Mouse (Mus musculus): ENCODE data around the gene Srm.
A peak's percentile ranks its signal among the peaks of the same experiment; 100 is the strongest.

The Srm gene

DNA sequence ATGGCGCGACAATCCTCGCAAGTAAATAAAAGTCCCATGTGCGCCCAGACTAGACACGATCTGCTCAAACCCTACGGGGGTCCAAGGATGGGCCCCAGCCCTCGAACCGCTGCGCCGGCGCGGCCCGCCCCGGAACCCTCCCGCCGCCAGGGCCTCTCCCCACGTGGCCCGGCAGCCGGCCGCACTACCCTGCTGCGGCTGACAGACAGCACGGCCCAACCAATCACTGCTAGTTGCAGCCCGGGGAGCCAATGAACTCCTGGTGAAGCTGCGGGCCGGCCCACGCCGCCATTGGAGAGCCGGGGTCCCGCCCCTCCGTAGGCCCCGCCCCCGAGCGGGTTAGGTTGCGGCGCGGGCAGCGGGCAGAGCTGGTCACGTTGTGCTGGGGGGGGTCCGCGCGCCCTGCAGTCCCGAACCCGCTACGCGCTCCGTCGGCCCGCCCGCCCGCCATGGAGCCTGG is at the start of gene Srm:
Gene Srm (plus strand): TSS at position 333 of the 460 bp plus-strand sequence.
- peak; percentile 95 to 97 for DNase-seq

DNA sequence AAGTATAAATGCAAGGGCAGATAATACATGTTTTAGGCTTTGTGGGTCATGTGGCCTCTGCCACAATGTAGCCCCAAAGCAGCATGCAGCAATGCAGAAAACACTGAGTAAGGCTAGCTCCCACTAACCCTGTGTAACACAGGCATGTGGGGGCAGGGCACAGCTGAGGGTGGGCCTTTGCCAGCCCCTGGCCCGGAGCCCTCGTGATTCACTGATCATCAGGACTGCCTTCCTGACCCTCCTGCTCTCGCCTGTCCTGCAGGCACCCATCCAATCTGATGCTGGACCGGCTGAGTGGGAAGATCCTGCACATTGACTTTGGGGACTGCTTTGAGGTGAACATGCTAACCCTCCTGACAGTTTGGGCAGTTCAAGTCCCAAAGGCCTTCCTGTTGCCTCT is 42.2 kb upstream of the Srm start:
- no peak for DNase-seq

DNA sequence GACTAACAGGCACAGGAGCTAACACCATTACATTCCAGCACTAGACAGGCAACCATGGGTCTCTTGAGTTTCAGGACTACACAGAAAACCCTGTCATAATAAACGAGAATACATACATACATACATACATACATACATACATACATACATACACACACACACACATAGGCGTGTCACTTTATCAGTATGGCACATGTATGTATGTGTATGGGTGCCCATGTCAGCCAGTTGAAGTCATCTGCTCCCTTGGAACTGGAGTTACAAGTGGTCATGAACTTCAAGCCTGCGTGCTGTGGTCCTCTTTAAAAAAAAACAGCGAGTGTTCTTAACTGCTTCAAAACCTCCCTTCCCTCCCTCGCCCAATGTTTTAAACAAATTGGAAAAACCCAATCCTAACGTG is 33.5 kb upstream of the Srm start:
- no peak for DNase-seq

DNA sequence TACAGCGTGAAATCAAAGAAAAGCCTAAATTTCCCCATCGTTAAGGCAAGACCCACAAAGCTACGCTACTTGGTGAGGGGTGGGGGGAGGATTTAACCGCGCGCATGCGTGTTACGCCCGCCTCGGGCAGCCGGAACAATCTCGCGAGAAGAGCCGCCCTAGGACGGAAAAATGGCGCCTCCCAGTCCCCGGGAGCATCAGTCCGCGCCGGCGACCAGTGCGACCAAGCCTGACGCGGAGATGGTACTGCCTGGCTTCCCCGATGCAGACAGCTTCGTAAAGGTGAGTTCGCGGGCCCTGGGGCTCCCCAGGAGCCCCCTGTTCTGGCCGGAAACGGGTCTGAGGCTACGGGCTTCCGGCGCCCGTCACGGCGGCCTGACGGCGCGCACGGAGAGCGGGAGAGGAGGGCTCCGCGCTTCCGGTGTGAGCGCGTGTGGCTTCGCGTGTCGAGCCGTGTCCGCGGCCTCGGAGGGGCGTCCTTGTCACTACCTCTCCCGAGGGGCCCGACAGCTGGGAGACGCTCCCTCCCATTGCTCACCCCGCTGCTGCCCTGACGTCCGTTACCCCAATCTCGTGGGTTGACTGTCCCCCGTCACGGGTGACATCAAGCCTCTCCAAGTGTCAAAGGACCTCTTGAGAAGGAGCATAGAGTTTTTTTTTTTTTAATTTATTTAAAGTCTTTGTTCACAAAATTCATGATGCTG is 32.9 kb upstream of the Srm start, which contains the start of gene Exosc10:
Gene Exosc10 (plus strand): TSS at position 133 of the 704 bp plus-strand sequence.
- DNase-seq, result peak; percentile 78 to 84

DNA sequence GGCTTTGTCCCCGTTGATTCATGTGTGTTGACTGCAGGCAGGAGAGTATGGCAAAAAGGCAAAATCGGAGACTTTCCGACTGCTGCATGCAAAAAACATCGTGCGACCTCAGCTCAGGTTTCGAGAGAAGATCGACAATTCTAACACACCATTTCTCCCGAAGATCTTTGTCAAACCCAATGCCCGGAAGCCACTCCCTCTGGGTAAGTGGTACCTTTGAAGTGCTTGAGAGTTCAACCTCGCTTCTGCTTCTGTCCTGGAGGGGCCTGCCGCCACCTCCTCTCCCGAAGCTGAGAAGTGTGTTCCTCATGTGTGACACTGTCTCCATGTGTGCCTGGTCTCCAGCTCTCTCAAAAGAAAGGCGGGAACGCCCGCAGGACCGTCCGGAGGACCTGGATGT is 28.6 kb upstream of the Srm start:
- no peak for DNase-seq

DNA sequence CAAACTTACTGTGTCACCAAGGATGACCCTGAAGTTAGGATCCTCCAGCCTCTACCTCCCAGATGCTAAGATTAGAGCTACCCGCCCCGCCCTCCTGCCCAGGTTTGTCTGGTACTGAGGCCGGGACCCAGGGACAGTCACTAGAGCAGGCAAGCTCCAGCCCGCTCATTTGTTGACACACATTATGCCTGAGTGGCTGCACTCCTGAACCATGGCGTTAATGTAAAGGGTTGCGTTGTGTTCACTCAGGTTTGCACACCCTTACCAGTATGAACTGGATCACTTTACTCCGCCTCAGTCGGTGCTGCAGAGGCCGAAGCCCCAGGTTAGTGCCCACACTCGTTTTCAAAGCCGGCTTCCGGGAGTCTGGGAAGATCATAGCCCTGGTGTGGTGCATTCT is 27.7 kb upstream of the Srm start:
- DNase-seq, result no peak

DNA sequence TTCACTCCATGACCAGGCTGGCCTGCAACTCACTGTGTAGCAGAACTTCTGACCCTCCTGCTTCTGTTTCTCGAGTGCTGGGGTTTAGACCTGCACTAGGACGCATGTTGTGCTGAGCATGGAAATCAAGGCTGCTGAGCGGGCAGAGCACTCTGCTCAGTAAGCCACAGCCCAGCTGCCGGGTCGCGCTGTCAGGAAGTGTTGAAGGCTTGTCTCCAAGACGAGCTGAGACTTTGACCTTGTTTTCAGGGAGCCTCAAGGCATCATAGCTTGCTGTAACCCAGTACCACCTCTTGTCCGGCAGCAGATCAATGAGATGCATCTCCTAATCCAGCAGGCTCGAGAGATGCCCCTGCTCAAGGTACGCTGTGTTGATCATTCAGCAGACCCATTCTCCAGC is 21.2 kb upstream of the Srm start:
- DNase-seq, result no peak

DNA sequence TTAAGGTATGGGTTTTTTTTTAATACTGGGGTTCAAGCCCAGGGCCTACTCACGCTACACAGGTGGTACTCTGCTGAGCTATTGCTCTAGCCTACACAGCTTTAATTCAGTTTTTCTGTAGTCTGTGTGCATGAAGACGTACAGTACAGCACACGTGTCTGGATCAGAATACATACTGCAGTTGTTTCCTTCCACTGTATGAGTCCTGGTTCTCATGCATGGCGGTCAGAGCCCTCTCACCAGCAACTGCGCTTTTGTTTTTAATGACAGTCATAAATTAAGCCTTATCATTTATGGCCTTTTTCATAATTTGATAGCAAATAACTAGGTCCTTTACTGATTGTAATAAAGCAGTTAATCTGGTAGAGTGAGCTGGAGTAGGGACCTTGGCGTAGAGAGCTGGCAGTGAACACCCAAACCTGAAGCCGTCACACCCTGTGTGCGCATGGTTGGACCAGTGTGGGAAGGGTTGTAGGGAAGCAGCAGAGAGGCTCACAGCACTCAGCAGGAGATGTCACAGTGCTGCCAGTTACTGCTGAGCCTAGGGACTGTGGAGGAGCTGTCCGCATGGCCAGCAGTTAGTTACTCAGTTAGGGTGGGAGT is 20.5 kb upstream of the Srm start:
- DNase-seq, result no peak

DNA sequence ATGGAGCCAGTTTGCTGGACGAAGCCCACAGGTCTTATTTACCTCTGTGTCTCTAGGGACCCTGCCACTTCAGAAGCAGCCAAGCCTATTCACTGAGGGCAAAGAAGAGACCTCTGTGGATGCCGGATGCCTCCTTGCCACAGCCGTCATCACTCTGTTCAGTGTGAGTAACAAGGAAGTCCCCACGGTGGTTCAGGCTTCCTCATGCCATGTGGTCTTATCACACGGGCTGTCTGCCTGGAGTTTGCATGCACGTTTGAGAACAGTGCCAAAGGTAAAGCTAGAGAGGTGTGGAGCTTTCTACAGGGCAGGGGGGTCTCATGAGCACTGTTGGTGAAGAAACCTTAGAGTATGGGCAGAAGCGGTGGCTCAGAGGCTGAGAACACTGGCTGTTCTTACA is 18.1 kb upstream of the Srm start:
- no peak for DNase-seq

DNA sequence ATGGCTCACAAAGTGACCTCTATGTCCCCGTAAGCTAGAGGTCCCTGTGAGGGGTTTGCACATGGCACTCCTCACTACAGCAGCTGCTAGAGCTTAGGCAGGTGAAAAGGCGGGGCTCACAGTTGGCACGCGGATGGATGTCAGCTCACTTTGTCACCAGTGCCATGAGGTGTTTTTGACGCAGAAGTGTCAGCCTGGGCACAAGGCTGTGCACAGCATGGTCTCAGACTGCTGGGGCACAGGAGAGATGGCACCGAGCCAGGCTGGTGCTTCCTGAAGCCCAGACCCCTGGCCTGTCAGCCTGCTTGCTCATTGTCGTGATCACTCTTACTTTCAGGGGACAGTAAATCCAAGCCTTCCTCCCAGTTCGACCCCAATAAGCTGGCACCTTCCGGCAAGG is 10.5 kb upstream of the Srm start:
- no peak for DNase-seq

DNA sequence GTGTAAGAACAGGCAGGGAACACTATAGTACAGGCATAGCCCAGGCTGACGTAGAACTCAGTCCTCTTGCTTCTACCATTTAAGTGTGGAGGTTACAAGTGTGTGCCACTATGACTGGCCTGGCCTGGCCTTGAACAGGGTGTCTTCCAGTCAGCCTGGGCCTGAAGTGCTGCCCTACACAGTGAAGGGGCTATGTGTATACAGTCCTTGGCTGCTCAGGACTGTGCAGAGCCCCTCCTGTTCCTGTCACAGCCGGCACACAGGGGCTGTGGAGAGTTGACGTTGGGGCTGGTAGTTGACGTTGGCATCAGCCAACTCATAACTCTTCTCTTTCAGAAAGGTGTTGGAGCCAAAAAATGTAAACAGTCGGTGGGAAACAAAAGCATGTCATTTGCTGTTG is 9.9 kb upstream of the Srm start:
- DNase-seq, result no peak

DNA sequence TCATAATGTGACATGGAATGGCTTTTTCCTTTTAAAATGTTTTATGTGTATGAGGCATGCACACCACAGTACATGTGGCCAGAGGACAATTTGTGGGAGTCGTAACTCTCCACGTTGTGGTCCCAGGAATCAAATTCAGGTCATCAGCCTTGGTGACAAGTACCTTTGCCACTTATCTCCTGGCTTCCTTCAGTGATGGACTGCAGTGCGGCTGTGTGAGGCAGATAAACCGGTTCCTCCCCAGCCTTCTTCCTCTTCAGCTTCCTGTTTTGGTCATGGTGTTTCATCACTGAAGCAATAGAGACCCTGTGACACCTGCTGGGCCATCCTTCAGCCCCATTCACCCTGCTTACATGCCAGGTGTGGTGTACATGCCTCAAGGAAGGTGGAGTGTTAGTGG is 8.0 kb upstream of the Srm start:
- DNase-seq, result no peak

DNA sequence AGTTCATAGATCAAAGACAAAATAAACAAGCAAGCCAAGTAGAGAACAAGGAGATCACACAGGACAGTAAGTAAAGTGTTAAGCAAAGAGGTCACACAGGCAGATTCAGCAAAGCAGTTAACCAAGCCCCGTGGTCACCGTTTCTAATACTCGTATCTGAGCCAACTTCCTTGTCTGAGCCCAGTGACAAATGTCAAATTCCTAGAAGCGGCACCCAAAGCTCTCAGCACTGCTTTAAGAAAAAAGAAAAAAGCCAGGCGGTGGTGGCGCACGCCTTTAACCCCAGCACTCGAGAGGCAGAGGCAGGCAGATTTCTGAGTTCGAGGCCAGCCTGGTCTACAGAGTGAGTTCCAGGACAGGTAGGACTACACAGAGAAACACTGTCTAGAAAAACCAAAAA is 4.7 kb upstream of the Srm start:
- DNase-seq, result no peak

DNA sequence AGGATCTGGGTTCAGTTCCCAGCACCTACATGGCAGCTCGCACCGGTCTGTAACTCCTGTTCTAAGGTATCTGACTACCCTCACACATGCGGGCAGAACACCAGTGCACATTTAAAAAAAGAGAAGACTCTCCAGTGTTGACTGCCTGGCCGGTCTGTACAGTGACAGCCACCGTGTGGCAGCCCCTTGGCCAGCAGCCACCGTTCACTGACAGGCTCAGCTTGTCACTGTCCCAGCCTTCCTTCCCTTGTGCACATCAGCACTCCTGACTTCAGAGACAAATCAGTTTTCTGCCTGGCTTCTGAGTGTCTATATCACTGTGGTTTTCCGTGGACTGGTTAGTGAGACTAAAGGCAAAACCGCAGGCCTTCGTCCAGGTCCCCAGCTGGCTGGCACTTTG is 2.5 kb upstream of the Srm start:
- no peak for DNase-seq

DNA sequence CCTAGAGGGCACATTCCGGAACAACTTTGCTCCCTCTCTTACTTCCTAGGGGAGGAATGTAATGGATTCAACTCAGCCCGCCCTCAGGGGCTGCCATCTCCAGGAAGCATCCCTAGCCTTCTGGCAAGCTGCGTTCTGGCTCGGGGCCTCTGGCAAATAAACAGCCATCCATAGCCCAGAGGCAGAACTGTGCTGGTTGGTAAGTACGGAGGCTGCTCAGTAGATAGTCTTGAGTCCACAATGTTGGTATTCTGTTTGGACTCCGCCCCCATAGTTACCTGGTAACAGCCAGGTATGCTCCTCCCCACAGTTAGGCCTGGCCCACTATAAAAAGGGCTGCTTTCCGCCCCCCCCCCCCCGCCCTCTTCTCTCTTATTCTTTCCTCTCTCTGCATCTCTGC is 1.7 kb upstream of the Srm start:
- no peak for DNase-seq

DNA sequence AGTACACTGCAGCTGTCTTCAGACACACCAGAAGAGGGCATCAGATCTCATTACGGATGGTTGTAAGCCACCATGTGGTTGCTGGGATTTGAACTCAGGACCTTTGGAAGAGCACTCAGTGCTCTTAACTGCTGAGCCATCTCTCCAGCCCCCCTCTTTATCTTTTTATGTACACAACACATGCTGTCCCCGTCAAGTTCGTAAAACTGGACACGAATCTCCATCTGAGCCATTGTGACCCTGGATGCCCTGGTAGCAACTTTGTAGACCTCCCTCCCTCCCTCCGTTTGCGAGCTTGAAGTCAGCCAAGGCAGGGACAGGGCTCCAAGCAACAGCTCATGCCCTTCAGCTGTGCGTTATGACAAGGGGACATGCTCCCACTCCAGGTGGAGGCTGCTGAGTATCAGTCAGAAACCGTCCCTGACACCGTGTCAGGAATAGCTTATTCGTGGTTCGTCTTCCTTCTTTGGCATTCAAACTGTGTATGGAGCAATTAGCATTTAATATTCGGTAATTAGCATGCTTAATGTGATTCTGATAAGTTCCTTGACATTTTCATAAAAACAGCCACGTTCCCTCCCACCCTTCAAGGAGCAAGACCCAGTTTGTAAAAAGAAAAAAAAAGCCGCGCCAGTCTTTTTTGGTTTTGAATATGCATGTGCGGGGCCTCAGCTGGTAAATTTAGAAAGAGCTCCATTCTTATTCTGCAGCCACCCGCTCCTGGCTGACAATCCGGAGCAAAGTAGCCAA is 707 bp upstream of the Srm start:
- peak in 1 of 2 experiments; percentile 12 for DNase-seq

DNA sequence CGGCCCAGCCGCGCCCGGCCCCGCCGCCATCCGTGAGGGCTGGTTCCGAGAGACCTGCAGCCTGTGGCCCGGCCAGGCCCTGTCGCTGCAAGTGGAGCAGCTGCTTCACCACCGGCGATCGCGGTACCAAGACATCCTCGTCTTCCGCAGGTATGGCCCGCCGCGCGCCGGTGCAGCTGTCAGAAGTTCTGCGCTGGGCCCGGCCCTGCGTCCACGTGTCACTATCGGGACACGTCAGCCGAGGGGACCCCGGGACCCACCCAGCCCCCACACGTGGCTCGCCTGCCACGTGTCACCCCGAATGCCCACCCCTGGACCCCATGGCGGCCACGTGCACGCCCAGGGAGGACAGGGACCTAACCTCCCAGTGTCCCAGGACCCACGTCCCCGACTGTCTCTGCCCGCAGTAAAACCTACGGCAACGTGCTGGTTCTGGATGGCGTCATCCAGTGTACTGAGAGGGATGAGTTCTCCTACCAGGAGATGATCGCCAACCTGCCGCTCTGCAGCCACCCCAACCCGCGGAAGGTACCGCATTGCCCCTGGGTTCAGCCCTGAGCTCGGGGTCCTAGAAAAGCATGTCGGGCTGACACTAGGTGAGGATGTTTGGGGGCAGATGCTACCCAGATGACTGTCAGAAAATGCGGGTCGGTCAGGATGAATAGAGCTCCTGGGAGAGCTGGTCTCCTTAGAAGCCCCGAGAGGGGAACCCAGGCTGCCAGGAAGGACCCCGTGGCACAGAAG is 506 bp downstream of the Srm start:
- no peak for DNase-seq

DNA sequence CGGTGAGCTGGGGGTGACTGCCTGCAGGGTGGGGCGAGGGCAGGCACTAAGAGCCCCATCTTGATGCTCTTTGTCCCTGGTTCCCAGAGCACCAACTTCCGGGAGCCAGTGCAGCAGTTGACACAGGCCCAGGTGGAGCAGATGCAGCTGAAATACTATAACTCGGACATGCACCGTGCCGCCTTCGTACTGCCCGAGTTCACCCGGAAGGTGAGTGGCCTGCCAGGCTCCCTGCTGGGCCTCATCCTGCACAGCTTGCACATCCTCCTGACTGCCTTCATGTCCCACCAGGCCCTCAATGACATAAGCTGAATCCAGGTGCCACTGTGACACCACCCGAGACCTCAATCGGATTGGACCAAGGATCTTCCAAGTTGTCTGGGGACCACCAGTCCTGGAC is 2.7 kb downstream of the Srm start:
- DNase-seq, result no peak

DNA sequence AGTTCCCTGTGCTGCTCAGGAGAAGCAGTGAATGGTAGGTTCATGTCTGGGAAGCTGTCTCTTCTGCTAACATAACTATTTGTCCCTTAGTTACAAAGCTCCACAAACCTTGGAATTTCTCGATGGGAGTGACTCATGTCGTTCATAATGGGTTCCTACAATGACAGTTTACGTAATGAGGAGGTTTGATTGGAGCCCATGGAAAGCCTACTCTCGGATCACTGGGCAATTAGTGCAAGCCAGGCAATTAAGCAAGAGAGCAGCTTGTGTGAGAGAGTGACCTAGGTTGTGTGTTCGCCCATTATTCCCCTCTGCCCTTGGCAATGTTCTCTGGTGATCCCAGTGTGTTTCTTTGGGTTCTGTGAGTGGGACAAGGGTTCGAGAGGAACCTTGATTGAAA is 4.6 kb downstream of the Srm start:
- no peak for DNase-seq

DNA sequence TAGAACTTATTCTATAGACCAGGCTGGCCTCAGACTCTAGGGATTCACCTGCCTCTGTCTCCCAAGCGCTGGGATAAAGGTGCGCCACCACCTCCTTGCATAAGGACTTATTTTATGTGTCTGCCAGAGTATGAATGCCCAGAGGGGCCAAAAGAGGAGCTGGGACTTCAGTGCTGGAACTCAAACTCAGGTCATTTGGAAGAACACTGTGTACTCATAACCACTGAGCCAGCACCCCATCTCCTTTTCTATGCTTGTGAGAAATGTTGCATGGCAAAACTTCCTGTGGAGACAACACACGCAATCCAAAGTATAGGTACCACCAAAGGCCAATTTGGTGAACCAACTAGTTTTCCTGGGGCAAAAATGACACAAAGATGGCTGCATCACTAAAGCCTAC is 5.4 kb downstream of the Srm start:
- no peak for DNase-seq

DNA sequence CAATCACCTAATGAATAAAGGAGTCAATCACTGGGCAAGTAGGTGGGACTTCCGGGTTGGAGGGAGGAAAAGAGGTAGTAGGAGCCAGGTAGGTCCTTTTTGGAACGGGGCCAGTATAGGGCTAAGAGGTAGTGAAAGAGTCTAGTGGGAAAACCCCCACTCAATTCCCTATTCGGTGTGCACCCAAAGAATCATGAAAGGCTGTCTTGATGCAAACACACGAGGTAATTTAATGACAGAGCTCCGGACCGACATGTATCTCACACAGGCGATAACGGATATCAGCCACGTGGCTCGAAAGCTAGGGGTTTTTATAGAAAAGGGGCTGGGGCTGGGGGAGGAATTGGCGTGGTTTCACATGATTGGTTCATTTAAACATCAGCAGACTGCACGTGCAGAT is 7.5 kb downstream of the Srm start:
- no peak for DNase-seq

DNA sequence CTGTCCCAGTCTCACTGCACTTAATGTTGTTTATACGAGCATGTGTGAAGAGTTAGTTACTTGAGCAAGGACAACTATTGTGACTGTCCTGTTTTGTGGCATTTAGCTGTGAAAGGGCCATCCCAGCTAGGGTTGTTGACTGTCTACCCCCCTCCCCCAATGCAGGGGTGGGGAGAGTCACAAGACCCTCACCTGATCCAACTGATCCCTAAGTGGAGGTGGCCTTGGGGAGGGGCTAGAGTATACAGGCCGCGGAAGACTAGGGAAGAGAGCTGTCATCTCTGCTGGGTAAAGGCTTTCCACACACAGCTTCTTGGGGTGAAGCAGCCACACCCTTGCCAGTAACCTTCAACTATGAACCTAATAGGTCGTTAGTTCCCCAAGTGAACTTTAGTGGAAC is 9.0 kb downstream of the Srm start:
- no peak for DNase-seq

DNA sequence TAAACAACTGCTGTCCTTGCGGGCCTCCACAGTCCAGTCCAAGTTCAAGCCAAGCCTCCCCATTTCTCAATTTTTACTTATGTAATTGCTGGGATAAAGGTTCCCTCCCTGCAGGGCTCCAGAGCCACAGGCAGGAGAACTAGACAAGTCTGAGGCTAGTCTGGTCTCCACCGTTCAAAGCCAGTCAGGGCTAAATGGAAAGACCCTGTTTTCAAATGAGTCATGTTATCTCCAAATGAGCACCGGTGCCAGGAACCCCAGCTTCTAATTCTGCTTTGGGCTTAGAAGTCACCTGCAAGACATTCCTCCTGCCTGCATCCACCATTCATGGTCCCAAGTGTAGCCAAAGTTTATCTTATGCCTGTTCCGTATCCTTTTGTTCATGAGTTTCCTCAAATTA is 10.6 kb downstream of the Srm start:
- DNase-seq, result no peak

Data from spleen, adult 18-20 months (tissue).